Mouse (Mus musculus) liver, embryonic 16.5 days (tissue): ENCODE measurements around the gene Gm8297. TPM values are rescaled to one million over a fixed set of nuclear protein-coding genes. Genes with fewer than 3 reads are reported as not detected.
"Not testable (repeated sequence)": the region's sequence is repeated elsewhere in the genome, so short reads cannot be mapped to it uniquely, and the experiment has no call there.

Experiments used
- ATAC-seq: fragments of 200-750 bp; cut with Nextera tagmentation; 2 replicates; pipeline ENCODE4 v1.8.0; 2017; ENCODE audit warnings: low read depth, mild to moderate bottlenecking, moderate number of reproducible peaks, moderate library complexity
- H3K27ac ChIP-seq: fragments of 300-500 bp; sonication (generic); 2 replicates; pipeline ENCODE4 v1.5.1; 2014; ENCODE audit warnings: mild to moderate bottlenecking, low read length
- H3K27me3 ChIP-seq: fragments of 300-500 bp; sonication (generic); 2 replicates; pipeline ENCODE4 v1.6.1; 2014; ENCODE audit warnings: low read depth, low read length, mixed read lengths; ENCODE audit not compliant: control insufficient read depth, insufficient read depth
- H3K36me3 ChIP-seq: fragments of 300-500 bp; sonication (generic); 2 replicates; pipeline ENCODE4 v1.6.1; 2014; ENCODE audit warnings: mild to moderate bottlenecking; ENCODE audit not compliant: control insufficient read depth, insufficient read depth
- H3K4me1 ChIP-seq: fragments of 300-500 bp; sonication (generic); 2 replicates; pipeline ENCODE4 v1.6.1; 2014; ENCODE audit warnings: low read depth, low read length, mixed read lengths; ENCODE audit not compliant: control insufficient read depth
- H3K4me2 ChIP-seq: fragments of 300-500 bp; sonication (generic); 2 replicates; pipeline ENCODE4 v1.6.1; 2014; ENCODE audit warnings: low read depth, low read length, mixed read lengths
- H3K4me3 ChIP-seq: fragments of 300-500 bp; sonication (generic); 2 replicates; pipeline ENCODE4 v1.5.1; 2014; ENCODE audit warnings: low read depth, mild to moderate bottlenecking, low read length
- H3K9ac ChIP-seq: fragments of 300-500 bp; sonication (generic); 2 replicates; pipeline ENCODE4 v1.6.1; 2014; ENCODE audit warnings: low read depth, low read length
- H3K9me3 ChIP-seq: fragments of 300-500 bp; sonication (generic); replicated peaks from 2 replicates; pipeline ENCODE4 v1.6.1; 2016; ENCODE audit warnings: low read length; ENCODE audit not compliant: control insufficient read depth
- WGBS: fragments of 180-500 bp; shearing (Covaris S2); extraction: QIAGEN DNeasy Blood & Tissue Kit; methylation state at CpG from one replicate; pipeline ENCODE4 v1.1.7; 2014; ENCODE audit not compliant: insufficient replicate concordance; 5-methylcytosine and 5-hydroxymethylcytosine counted together
- polyA plus RNA-seq: library from polyadenylated mRNA; unstranded; fragments of >200 nt; fragmentation: Nextera tagmentation; extraction: Ambion mirVana; gene quantifications from 2 replicates; pipeline ENCODE4 v1.2.1, GENCODE M21; 2015

The Gm8297 gene
- polyA plus RNA-seq = not detected in 2 replicates

- not testable (repeated sequence) for H3K27me3 ChIP-seq, H3K9me3 ChIP-seq, ATAC-seq, H3K4me2 ChIP-seq, H3K4me1 ChIP-seq, H3K4me3 ChIP-seq, H3K36me3 ChIP-seq, H3K9ac ChIP-seq, H3K27ac ChIP-seq
Observed at GRCm38 (mm10) chr14:4983635-4984034, at the start of gene Gm8297. Gm8297 (plus strand) TSS chr14:4983935.

GRCm38 (mm10) chr14:5015591-5015990, 31.9 kb downstream of the Gm8297 start, which contains the start of gene Gm3298:
Gm3298 (plus strand) TSS chr14:5015891.
- not testable (repeated sequence) for H3K27ac ChIP-seq, H3K36me3 ChIP-seq, H3K27me3 ChIP-seq, H3K4me2 ChIP-seq, H3K9me3 ChIP-seq, H3K9ac ChIP-seq, H3K4me3 ChIP-seq, H3K4me1 ChIP-seq, ATAC-seq
- no CpG with 5 or more reads among the region's 2 CpGs for WGBS

Other genes with a start within 250 kb of the Gm8297 start
- not detected in 2 replicates for gene Gm9602, start 207.6 kb upstream of the Gm8297 start, polyA plus RNA-seq
- gene Gm3269, start 145.8 kb upstream of the Gm8297 start, polyA plus RNA-seq = not detected in 2 replicates
- gene Gm3264, start 128.4 kb upstream of the Gm8297 start, polyA plus RNA-seq = not detected in 2 replicates
- not detected in 2 replicates for gene Gm3278, start 91.5 kb upstream of the Gm8297 start, polyA plus RNA-seq
- not detected in 2 replicates for gene Gm3298, start 32.0 kb downstream of the Gm8297 start, polyA plus RNA-seq
- not detected in 2 replicates for gene 4930555G01Rik, start 66.7 kb downstream of the Gm8297 start, polyA plus RNA-seq
- gene Gm8281, start 87.1 kb downstream of the Gm8297 start, polyA plus RNA-seq = not detected in 2 replicates
- gene Gm8279, start 147.6 kb downstream of the Gm8297 start, polyA plus RNA-seq = not detected in 2 replicates
- gene Gm3317, start 180.6 kb downstream of the Gm8297 start, polyA plus RNA-seq = not detected in 2 replicates
- gene Gm8271, start 201.9 kb downstream of the Gm8297 start, polyA plus RNA-seq = not detected in 2 replicates